Mouse (Mus musculus) B cell, adult 2 months (primary cell): ENCODE measurements at regions not wholly inside any gene's neighbourhood (a gene's known extent, or its start where the extent isn't known, plus 50 kb on each side); places are given as distances from the start of the nearest gene placed in this dataset.

Source experiments
- DNase-seq, 2 experiments: peaks; one replicate each; pipeline ENCODE4 v3.0.0; 2022

GRCm38 (mm10) chr9:46610101-46611005, 290.6 kb upstream of the 4931429L15Rik start:
- DNase-seq = no peak

- DNase-seq = no peak
These were observed 288.9 kb upstream of the 4931429L15Rik start for GRCm38 (mm10) chr9:46608695-46609094.

GRCm38 (mm10) chr9:46600803-46601202, 281.0 kb upstream of the 4931429L15Rik start:
- no peak for DNase-seq

GRCm38 (mm10) chr9:46599931-46600708, 280.3 kb upstream of the 4931429L15Rik start:
- DNase-seq = no peak

DNA sequence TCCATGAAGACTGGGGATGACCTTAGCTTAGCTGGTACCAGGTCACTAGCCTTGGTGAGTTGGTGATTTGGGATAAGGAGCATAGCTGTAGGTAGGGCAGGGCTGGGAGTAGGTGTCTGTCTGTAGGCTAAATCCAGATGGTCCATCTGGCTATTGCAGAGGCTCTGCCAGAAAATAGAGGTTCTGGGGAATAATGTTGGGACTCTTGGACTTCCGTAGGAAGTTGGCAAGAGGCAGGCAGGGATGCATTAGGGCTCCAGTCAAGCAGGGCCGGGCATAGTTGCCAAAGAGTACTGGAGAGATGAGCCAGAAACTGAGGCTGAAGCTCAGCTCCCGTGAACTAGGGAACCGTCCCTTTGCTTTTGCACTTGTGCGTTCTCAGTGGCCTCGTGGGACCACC, 278.7 kb upstream of the 4931429L15Rik start:
- DNase-seq = no peak

GRCm38 (mm10) chr9:46593444-46593843, 273.7 kb upstream of the 4931429L15Rik start:
- DNase-seq = no peak

DNA sequence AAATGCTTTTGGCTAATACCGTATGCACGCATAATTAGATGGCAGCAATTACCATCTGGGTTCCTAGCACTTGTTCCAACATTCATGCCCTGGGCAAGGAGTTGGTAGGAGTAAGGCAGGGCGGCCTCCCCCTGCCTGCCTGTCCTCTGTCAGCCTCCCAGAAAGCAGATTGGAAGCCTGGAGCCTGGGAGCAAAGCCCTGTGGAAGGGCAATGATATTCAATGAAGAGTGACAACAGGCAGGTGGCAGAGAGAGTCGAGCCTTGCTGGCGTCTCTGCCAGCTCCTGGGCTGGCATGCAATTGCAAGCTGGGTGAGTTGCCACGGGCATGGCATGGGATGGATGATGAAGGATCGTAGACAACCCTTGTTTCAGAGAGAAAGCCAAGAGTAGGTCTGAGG, 273.1 kb upstream of the 4931429L15Rik start:
- DNase-seq = no peak

DNA sequence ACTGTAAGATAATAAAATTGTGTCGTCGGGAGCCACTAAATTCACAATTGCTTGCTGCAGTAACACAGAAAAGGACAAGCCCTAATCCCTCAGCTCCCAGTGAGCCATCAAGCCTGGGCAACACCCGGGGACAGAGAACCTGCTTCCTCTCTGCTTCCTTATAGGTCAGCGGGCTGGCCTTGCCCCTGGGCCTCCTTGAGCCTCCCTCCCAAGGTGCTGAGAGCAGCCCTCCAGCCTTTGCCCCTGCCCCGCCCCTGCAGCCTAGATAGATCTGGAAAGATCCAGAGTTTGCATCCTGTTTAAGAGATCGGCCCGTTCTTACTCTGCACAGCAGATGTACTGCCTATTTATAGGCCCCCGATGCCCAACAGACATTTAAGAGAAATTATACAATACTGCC, 267.0 kb upstream of the 4931429L15Rik start:
- no peak for DNase-seq

DNA sequence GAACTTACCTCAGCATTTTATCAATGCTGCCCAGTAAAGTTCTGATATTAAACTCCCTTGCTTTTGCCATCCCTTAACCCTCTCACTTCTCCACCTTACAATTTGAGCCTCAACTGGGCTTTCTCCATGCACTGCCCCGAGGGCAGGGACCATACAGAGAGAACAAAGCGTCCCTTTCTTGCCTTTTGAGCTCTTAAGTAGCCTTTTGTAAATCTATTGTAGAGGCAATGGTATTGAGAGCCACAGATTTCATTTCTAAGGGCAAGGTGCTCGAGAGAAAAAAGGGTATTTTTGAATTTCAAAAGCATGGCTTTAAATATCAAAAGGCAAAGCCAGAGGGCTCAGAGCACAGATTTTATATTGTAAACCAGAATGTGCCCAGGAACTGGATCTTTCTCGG, 262.1 kb upstream of the 4931429L15Rik start:
- DNase-seq = no peak

- no peak for DNase-seq
These were observed 242.5 kb upstream of the 4931429L15Rik start for GRCm38 (mm10) chr9:46562301-46562700.

DNA sequence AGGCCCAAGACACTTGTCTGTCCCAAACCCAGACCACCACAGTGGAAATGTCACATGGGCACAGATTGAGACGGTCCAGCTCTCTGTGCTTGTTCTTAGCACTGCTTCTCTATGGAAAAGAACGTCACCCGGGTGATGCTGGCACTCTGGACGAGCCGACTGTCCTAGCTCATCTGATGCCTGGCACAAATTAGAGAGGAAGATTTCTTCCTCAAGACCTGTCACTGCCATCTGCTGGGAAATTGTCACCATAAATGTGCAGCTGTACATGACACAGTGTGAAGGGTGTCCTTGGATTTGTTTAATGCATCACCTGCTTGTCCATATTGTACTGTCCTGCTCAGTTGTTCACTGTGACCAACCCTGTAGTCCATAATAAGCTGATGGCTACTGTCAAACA, 238.7 kb upstream of the 4931429L15Rik start:
- DNase-seq = no peak

DNA sequence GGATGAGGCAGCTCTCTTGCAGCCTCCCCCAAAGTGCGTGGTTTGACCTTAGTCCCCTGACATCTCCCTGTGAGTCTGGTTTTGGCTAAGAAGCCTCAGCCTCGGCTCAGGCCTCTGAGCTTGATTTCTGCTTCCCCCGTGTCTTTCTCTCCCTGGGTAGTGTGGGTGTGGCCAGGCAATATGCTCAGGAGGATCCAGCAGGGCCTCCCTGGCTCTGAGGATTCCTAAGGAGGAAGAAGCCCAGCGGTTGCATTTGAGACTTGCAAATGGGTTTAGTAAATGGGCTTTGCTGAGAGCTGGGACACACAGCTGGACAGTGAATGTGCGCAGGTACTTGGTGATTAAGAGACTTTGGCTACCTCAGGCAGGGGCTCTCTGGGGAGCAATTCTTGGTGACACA, 238.0 kb upstream of the 4931429L15Rik start:
- no peak for DNase-seq

GRCm38 (mm10) chr9:46555156-46555555, 235.4 kb upstream of the 4931429L15Rik start:
- DNase-seq = no peak

- no peak for DNase-seq
These were observed 234.9 kb upstream of the 4931429L15Rik start for GRCm38 (mm10) chr9:46554586-46555152.

DNA sequence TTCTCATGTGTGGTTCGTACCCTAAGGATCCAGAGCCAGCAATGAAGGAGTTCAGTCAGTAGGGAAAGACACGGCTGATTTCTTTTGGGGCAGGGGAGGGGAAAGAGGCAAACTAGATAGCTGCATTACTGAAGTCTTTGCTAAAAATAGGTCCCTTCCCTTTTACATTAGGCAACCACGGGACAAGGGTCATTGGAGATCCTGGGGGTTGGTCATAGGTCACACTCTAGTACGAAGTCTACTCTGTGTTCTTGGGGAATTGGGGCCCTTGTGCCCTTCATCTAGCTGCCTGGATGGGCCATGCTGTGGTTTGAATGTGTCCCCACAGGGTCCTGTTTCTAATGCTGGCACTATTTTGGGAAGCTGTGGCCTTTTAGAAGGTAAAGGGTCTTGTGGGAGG, 229.6 kb upstream of the 4931429L15Rik start:
- DNase-seq = no peak

GRCm38 (mm10) chr9:46544326-46544725, 224.5 kb upstream of the 4931429L15Rik start:
- no peak for DNase-seq

- no peak for DNase-seq
These were observed 221.2 kb upstream of the 4931429L15Rik start for GRCm38 (mm10) chr9:46541001-46541400.

GRCm38 (mm10) chr9:46538616-46539015, 218.8 kb upstream of the 4931429L15Rik start:
- DNase-seq = no peak

DNA sequence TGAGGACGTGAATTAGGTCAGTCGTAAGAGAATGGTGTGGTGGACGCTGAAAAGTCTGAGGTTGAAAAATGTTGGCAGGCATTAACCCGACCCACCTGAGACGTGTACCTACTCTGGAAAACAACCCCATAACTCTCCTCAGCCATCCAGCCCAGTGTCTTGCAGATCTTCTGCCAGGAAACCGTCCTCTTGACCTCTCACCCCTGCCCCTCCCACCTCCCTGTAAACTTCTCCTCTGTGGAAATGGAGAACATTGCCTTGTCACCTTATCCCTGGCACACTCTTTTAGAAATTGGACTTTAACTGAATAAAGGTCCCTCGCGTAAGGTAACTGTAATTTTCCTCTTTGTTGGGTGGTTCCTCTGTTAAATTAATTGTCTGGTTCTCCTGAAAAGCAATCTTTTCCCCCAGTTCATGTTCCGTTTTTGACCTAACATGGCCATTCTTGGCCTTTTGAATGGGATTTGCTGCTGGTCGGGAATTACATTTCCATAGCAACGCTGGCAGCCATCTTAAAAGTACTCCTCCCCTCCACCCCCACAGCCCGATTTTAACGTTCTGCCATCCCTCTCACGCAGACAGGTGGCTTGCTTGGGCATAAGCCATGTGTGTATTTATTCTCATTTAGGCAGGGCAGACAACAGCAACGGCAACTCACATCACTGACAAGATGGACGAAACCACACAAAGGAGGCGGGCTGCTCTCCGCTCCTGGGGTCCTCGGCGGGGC, 196.8 kb upstream of the 4931429L15Rik start:
- no peak for DNase-seq

DNA sequence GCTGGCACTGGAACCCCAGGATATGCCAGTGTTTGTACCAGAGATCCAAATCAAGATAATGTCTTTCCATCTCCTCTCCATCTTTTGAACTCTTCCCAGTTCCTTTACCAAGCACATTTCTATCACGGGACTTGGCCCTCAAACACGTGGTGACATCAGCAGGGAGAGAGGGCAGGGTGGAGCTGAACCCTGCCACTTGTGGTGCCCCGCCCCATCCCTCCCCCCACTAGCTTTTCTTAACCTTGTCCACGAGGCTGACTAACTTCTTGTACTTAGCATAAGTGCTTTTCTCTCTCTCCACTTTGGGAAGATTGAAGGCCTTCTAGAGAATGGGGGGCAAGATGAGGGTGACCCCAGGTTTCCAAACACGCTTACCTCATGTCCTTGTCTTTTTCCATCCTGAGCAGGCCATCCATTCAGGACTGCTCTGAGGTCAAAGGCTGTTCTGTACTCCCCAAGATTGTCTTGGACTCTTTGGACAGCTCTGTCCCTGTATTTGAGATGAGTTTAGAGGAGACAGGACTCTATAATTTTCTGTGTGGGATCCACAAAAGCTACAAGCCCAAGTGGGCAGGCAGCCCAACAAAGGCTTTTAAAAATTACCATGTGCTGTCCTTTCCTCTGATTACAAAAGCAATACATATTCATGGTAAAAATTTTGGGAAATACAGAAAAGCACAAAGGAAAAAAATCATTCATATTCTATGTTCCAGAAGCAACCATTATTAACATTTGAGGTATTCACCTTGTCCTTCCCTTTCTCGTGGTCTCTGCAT, 192.7 kb upstream of the 4931429L15Rik start:
- DNase-seq = no peak

DNA sequence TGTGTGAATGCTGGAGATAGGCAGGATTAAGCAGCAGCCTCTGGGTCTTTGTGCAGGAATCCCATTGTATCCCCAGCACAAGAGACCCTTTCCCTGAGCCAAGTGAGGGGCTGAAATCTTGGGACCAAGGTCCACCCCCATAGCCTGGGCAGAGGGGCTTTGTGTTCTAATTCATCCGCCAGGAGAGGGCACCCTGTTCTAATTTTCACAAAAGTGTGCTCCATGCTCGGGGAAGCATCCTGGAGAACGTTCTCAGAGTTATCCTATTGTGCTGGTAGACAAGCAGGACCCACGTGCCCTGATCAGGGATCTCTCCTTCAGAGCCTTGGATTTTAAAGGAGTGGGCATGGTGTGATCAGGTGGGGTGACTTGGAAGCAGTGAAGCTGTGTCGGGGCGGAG, 191.5 kb upstream of the 4931429L15Rik start:
- no peak for DNase-seq

DNA sequence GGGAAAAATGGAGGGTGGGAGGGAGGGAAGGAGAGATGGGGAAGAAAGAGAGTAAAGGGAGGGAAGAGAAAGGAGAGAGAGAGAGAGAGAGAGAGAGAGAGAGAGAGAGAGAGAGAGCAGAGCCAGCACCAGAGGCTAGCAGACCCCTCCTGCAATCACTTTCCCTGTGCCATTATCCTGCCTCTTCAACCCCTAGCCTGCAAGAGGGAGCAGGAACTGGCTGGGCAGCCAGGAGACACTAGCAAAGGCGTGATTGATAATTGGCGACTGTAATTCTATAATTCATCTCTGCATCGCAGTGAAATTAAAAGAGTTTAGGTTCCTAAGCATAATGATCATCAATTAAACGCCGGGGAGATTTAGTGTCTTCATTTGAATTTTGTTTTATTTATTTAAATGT, 190.1 kb upstream of the 4931429L15Rik start:
- DNase-seq = no peak
